Mouse (Mus musculus) frontal cortex, postnatal 10 days (tissue): ENCODE measurements at regions not wholly inside any gene's neighbourhood (a gene's known extent, or its start where the extent isn't known, plus 50 kb on each side); places are given as distances from the start of the nearest gene placed in this dataset.

ENCODE experiments used
- DNase-seq, 2 experiments: peaks; one replicate each; pipeline ENCODE4 v3.0.0; 2022; ENCODE audit warnings: low spot score in 2 of 2, mixed read lengths in 1 of 2

- no peak for DNase-seq
These were observed 72.4 kb upstream of the Frmd6 start for GRCm38 (mm10) chr12:70752911-70753290.

GRCm38 (mm10) chr12:70753458-70753857 lies 71.9 kb upstream of the Frmd6 start:
- no peak for DNase-seq

GRCm38 (mm10) chr12:70758080-70758479 lies 67.2 kb upstream of the Frmd6 start:
- DNase-seq, result no peak

- no peak for DNase-seq
These were observed 61.8 kb upstream of the Frmd6 start for GRCm38 (mm10) chr12:70763542-70763941.

- no peak for DNase-seq
These were observed 59.0 kb upstream of the Frmd6 start for GRCm38 (mm10) chr12:70766319-70766718.

- no peak for DNase-seq
These were observed 57.4 kb upstream of the Frmd6 start for GRCm38 (mm10) chr12:70767959-70768358.

- no peak for DNase-seq
These were observed 56.6 kb upstream of the Frmd6 start for GRCm38 (mm10) chr12:70768745-70769144.

- DNase-seq, result no peak
These were observed 55.7 kb upstream of the Frmd6 start for GRCm38 (mm10) chr12:70769538-70770176.

- no peak for DNase-seq
These were observed 51.3 kb upstream of the Frmd6 start for GRCm38 (mm10) chr12:70774006-70774405.

GRCm38 (mm10) chr12:70774816-70775591 lies 50.3 kb upstream of the Frmd6 start:
- no peak for DNase-seq
